Mouse (Mus musculus): ENCODE data around the gene Csta1. TPM values are rescaled to one million over a fixed set of nuclear protein-coding genes. Genes with fewer than 3 reads are reported as not detected.

Gene Csta1
- not detected in 4 replicates for total RNA-seq (2023)

GRCm38 (mm10) chr16:36131141-36131540 is at the start of gene Csta1:
Gene Csta1, minus strand, starts transcription at chr16:36131241.

GRCm38 (mm10) chr16:36156402-36156975 is 25.4 kb upstream of the Csta1 start, which contains the start of gene Stfa2l1:
Gene Stfa2l1, plus strand, starts transcription at chr16:36156811.

GRCm38 (mm10) chr16:36071450-36072379 is 59.3 kb downstream of the Csta1 start, which contains the start of the genes Fam162a and Ccdc58:
Gene Fam162a, minus strand, starts transcription at chr16:36071594.
Gene Ccdc58, plus strand, starts transcription at chr16:36071685.

Other genes starting within 250 kb of the Csta1 start
- gene Parp9, start 192.8 kb downstream of the Csta1 start, total RNA-seq (2023): 44.3 to 51.9 TPM (median 48.7 TPM) in 4 replicates
- 29.3 to 34.0 TPM (median 30.4 TPM) in 4 replicates for gene Dtx3l, start 192.1 kb downstream of the Csta1 start, total RNA-seq (2023)
- gene Kpna1, start 152.5 kb downstream of the Csta1 start, total RNA-seq (2023): 162 to 196 TPM (median 172 TPM) in 4 replicates
- gene Wdr5b, start 90.1 kb downstream of the Csta1 start, total RNA-seq (2023): 15.4 to 17.9 TPM (median 17.2 TPM) in 4 replicates
- 27.6 to 31.6 TPM (median 29.2 TPM) in 4 replicates for gene Fam162a, start 59.6 kb downstream of the Csta1 start, total RNA-seq (2023)
- gene Ccdc58, start 59.6 kb downstream of the Csta1 start, total RNA-seq (2023): 26.9 to 36.5 TPM (median 31.1 TPM) in 4 replicates
- gene Stfa2l1, start 25.6 kb upstream of the Csta1 start, total RNA-seq (2023): not detected in 4 replicates
- gene Gm5483, start 53.0 kb upstream of the Csta1 start, total RNA-seq (2023): not detected in 4 replicates
- gene Gm5416, start 79.2 kb upstream of the Csta1 start, total RNA-seq (2023): not detected in 4 replicates
- not detected in 4 replicates for gene 2010005H15Rik, start 90.2 kb upstream of the Csta1 start, total RNA-seq (2023)
- gene Stfa1, start 145.7 kb upstream of the Csta1 start, total RNA-seq (2023): not detected in 4 replicates
- not detected in 4 replicates for gene BC117090, start 203.1 kb upstream of the Csta1 start, total RNA-seq (2023)
- gene BC100530, start 236.5 kb upstream of the Csta1 start, total RNA-seq (2023): not detected in 4 replicates

All from B cell, adult 62 days (primary cell).